Mouse (Mus musculus): ENCODE measurements around the gene Sox5. TPM values are rescaled to one million over a fixed set of nuclear protein-coding genes. Genes with fewer than 3 reads are reported as not detected.

Sox5 gene
- total RNA-seq (2022) = 10 to 100 TPM; 46.1 to 57.5 (median 51.3) TPM

GRCm38 (mm10) chr6:144781431-144782030 is at the start of gene Sox5:
Gene Sox5, minus strand, starts transcription at chr6:144781977.
- peak; percentile 35 to 51 for DNase-seq (ENCODE audit: low spot score in 2 of 2)

GRCm38 (mm10) chr6:144825018-144825602 is 43.3 kb upstream of the Sox5 start:
- no peak for DNase-seq (ENCODE audit: low spot score in 2 of 2)

- DNase-seq (ENCODE audit: low spot score in 2 of 2) = no peak
Measured at GRCm38 (mm10) chr6:144824153-144824552, 42.4 kb upstream of the Sox5 start.

GRCm38 (mm10) chr6:144822594-144822993 is 40.8 kb upstream of the Sox5 start:
- DNase-seq (ENCODE audit: low spot score in 2 of 2) = no peak

GRCm38 (mm10) chr6:144821019-144821418 is 39.2 kb upstream of the Sox5 start:
- no peak for DNase-seq (ENCODE audit: low spot score in 2 of 2)

- no peak for DNase-seq (ENCODE audit: low spot score in 2 of 2)
Measured at GRCm38 (mm10) chr6:144818016-144818415, 36.2 kb upstream of the Sox5 start.

- DNase-seq (ENCODE audit: low spot score in 2 of 2) = peak in 1 of 2 experiments; percentile 10
Measured at GRCm38 (mm10) chr6:144817329-144817932, 35.7 kb upstream of the Sox5 start.

- no peak for DNase-seq (ENCODE audit: low spot score in 2 of 2)
Measured at GRCm38 (mm10) chr6:144815542-144815941, 33.8 kb upstream of the Sox5 start.

GRCm38 (mm10) chr6:144814931-144815364 is 33.2 kb upstream of the Sox5 start:
- peak in 1 of 2 experiments; percentile 15 for DNase-seq (ENCODE audit: low spot score in 2 of 2)

GRCm38 (mm10) chr6:144804321-144804720 is 22.5 kb upstream of the Sox5 start:
- no peak for DNase-seq (ENCODE audit: low spot score in 2 of 2)

- DNase-seq (ENCODE audit: low spot score in 2 of 2) = no peak
Measured at GRCm38 (mm10) chr6:144803063-144803462, 21.3 kb upstream of the Sox5 start.

- no peak for DNase-seq (ENCODE audit: low spot score in 2 of 2)
Measured at GRCm38 (mm10) chr6:144794356-144794755, 12.6 kb upstream of the Sox5 start.

GRCm38 (mm10) chr6:144792871-144793270 is 11.1 kb upstream of the Sox5 start:
- no peak for DNase-seq (ENCODE audit: low spot score in 2 of 2)

GRCm38 (mm10) chr6:144783295-144783694 is 1.5 kb upstream of the Sox5 start:
- no peak for DNase-seq (ENCODE audit: low spot score in 2 of 2)

GRCm38 (mm10) chr6:144782866-144783265 is 1.1 kb upstream of the Sox5 start:
- DNase-seq (ENCODE audit: low spot score in 2 of 2) = peak in 1 of 2 experiments; percentile 21

GRCm38 (mm10) chr6:144782031-144782857 is 467 bp upstream of the Sox5 start:
- no peak for DNase-seq (ENCODE audit: low spot score in 2 of 2)

GRCm38 (mm10) chr6:144780608-144781285 is 1.0 kb downstream of the Sox5 start:
- DNase-seq (ENCODE audit: low spot score in 2 of 2) = no peak

- no peak for DNase-seq (ENCODE audit: low spot score in 2 of 2)
Measured at GRCm38 (mm10) chr6:144779945-144780607, 1.7 kb downstream of the Sox5 start.

GRCm38 (mm10) chr6:144777356-144778035 is 4.3 kb downstream of the Sox5 start:
- DNase-seq (ENCODE audit: low spot score in 2 of 2) = no peak

GRCm38 (mm10) chr6:144773736-144774135 is 8.0 kb downstream of the Sox5 start:
- DNase-seq (ENCODE audit: low spot score in 2 of 2) = no peak
